Mouse (Mus musculus) forebrain, embryonic 12.5 days (tissue): ENCODE results near the gene Gm10643. TPM values are rescaled to one million over a fixed set of nuclear protein-coding genes. Genes with fewer than 3 reads are reported as not detected.

ENCODE experiments used
- ATAC-seq: fragments of 200-750 bp; cut with Nextera tagmentation; 2 replicates; pipeline ENCODE4 v1.8.0; 2017; ENCODE audit warnings: moderate TSS enrichment; ENCODE audit not compliant: low FRiP score
- H3K27ac ChIP-seq: fragments of 300-500 bp; sonication (generic); 2 replicates; pipeline ENCODE4 v1.5.1; 2016; ENCODE audit warnings: mild to moderate bottlenecking
- H3K27me3 ChIP-seq: fragments of 300-500 bp; sonication (generic); 2 replicates; pipeline ENCODE4 v1.6.1; 2016; ENCODE audit warnings: mild to moderate bottlenecking
- H3K36me3 ChIP-seq: fragments of 300-500 bp; sonication (generic); replicated peaks from 2 replicates; pipeline ENCODE4 v1.6.1; 2016; ENCODE audit warnings: mild to moderate bottlenecking
- H3K4me1 ChIP-seq: fragments of 300-500 bp; sonication (generic); 2 replicates; pipeline ENCODE4 v1.6.1; 2016
- H3K4me2 ChIP-seq: fragments of 300-500 bp; sonication (generic); 2 replicates; pipeline ENCODE4 v1.6.1; 2016; ENCODE audit warnings: mild to moderate bottlenecking, moderate library complexity
- H3K4me3 ChIP-seq: fragments of 300-500 bp; sonication (generic); replicated peaks from 2 replicates; pipeline ENCODE4 v1.5.1; 2016; ENCODE audit warnings: mild to moderate bottlenecking
- H3K9ac ChIP-seq: fragments of 300-500 bp; sonication (generic); 2 replicates; pipeline ENCODE4 v1.6.1; 2016; ENCODE audit warnings: mild to moderate bottlenecking
- H3K9me3 ChIP-seq: fragments of 300-500 bp; sonication (generic); 2 replicates; pipeline ENCODE4 v1.6.1; 2016
- WGBS: fragments of 180-500 bp; shearing (Covaris S2); methylation state at CpG from one replicate; pipeline ENCODE4 v1.1.7; 2016; 5-methylcytosine and 5-hydroxymethylcytosine counted together
- polyA plus RNA-seq: library from polyadenylated mRNA; unstranded; fragments of >200 nt; fragmentation: Nextera tagmentation; extraction: Ambion mirVana; gene quantifications from 2 replicates; pipeline ENCODE4 v1.2.1, GENCODE M21; 2016

The Gm10643 gene
- polyA plus RNA-seq, 1 experiment from 2014 or later: 2.4 TPM

DNA sequence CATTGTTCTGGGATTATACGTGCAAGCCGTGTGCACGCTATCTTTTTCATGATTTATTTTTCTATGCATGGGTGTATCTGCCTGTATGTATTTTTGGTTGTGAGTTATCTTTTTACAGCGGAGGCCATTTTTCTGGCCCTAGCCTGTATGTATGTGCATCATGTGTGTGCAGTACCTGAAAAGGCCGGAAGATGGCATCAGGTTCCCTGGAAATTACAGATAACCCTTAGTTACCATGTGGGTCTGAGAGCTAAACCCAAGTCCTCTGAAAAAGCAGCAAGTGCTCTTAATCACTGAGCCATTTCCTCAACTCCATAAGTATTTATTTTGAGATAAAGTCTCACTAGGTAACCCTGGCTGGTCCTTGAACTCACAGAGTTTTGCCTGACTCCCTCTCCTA, 11.7 kb downstream of the Gm10643 start:
- no peaks in the 10 kb centered on the region for H3K36me3 ChIP-seq
- H3K4me3 ChIP-seq: no peak overlapping the region
- 96% methylated on average over 5 of the region's 5 CpGs for WGBS
- no peak overlapping the region for H3K4me2 ChIP-seq
- no peak overlapping the region for H3K27ac ChIP-seq
- H3K4me1 ChIP-seq: no peaks in the 10 kb centered on the region
- H3K9ac ChIP-seq: no peak overlapping the region
- peaks cover 16% of the 10 kb centered on the region; the same call in 1 of the 2 replicates for H3K27me3 ChIP-seq
- 0 out of 2 replicates have a peak, but pooled peaks cover 4% of the 10 kb centered on the region for H3K9me3 ChIP-seq
- ATAC-seq: no peak

DNA sequence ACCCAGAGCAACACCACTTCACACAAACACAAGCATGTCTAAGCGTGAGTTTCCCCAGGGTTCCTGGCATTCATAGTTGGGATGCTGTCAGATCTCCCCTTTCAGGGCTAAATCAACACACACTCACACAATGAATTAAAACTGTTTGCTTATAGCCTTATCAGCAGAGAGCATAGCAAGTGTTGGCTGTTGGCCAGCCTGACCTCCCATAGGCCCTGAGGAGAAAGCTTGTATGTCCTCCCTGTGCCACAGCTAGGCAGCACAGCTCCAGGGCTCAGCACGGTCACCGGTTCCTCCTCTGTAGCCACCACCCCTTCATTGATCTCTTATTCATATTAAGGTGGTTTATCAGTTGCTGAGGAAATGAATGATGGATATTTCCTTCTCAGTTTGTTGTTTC, 12.2 kb downstream of the Gm10643 start:
- 82% methylated on average over 3 of the region's 3 CpGs for WGBS
- peaks cover 18% of the 10 kb centered on the region; the same call in 1 of the 2 replicates for H3K27me3 ChIP-seq
- H3K4me3 ChIP-seq: no peak overlapping the region
- H3K4me2 ChIP-seq: no peak overlapping the region
- H3K4me1 ChIP-seq: no peaks in the 10 kb centered on the region
- no peak for ATAC-seq
- H3K27ac ChIP-seq: no peak overlapping the region
- H3K9ac ChIP-seq: no peak overlapping the region
- 0 out of 2 replicates have a peak, but pooled peaks cover 4% of the 10 kb centered on the region for H3K9me3 ChIP-seq
- H3K36me3 ChIP-seq: no peaks in the 10 kb centered on the region

DNA sequence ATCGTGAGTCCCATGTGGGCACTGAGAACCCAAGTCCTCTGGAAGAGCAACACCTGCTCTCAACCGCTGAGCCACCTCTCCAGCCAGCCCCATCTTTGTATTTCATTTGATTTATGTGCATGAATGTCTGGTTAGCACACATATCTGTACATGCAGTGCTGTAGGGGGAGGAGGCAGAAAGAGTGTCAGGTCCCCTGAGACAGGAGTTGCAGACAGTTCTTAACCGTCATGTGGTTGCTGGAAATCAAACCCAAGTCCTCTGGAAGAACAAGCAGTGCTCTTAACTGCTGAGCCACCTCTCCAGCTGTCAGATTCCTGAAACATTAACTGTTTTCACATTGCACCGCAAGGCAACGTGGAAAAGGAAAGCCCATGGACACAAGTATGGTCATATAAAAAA, 16.8 kb downstream of the Gm10643 start:
- peaks cover 10% of the 10 kb centered on the region for H3K4me1 ChIP-seq
- H3K4me2 ChIP-seq: no peak overlapping the region
- H3K36me3 ChIP-seq: no peaks in the 10 kb centered on the region
- H3K9ac ChIP-seq: no peak overlapping the region
- H3K27ac ChIP-seq: no peak overlapping the region
- 79% methylated on average over 5 of the region's 5 CpGs for whole genome bisulfite sequencing
- H3K4me3 ChIP-seq: no peak overlapping the region
- H3K9me3 ChIP-seq: no peaks in the 10 kb centered on the region
- peaks cover 56% of the 10 kb centered on the region for H3K27me3 ChIP-seq
- ATAC-seq: no peak

DNA sequence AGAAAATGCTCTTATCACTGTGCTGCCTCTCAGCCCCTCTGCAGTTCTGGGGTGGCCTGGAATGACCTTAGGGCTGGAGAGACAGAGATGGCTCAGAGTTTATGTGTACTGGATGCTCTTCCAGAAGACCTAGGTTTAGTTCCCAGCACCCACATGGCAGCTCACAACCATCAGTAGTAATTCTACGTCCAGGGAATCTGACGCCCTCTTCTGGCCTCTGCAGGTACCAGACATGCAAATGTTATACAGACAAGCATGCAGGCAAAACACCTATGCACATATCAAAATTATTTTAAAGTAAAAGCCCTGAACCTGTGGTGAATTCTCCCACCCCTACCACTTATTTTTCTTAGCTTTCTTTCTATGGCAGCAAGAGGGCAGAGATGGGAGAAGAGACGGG, 18.4 kb downstream of the Gm10643 start:
- no peak for ATAC-seq
- WGBS: 92% methylated on average over 3 of the region's 3 CpGs

DNA sequence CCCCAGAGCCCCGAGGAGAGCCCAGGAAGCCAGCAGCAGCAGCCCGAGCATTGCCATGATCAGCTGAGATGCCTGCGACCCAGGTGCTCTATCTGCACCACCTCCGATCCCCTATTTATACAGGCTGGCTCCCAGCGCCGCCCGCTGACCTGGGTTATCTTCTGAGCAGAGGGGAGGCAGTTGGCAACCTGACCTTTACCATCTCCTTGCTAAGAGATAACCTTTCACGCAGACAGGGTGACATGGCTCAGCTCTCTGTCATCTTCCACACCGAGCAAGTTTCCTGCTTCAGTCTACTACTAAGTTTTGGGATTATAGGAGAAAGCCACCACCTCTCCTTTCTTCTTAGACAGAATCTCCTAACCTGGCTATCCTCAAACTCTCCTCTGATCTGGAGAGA, 20.0 kb downstream of the Gm10643 start, which contains the start of gene Rln3:
Gene Rln3 (minus strand): TSS at position 101 of the 400 bp plus-strand sequence.
- Histone ChIP-seq H3K27ac (no peak within 1 kb of the TSS), H3K36me3 (no peaks in the 10 kb centered on the region), H3K9me3 (no peaks in the 10 kb centered on the region), H3K27me3 (peaks cover 81% of the 10 kb centered on the region), H3K4me2 (peak within 1 kb of the TSS; percentile 17), H3K4me1 (peaks cover 23% of the 10 kb centered on the region), H3K4me3 (no peak within 1 kb of the TSS), H3K9ac (no peak within 1 kb of the TSS; the same call in 1 of the 2 replicates)
- no peak for ATAC-seq
- 4% methylated on average over 9 of the region's 9 CpGs for WGBS

More for the DNA sequence above, 18.4 kb downstream of the Gm10643 start:
- no peaks in the 10 kb centered on the region for H3K9me3 ChIP-seq
- H3K36me3 ChIP-seq: no peaks in the 10 kb centered on the region
- no peak overlapping the region for H3K4me3 ChIP-seq
- peaks cover 23% of the 10 kb centered on the region for H3K4me1 ChIP-seq
- H3K4me2 ChIP-seq: no peak overlapping the region
- H3K27ac ChIP-seq: no peak overlapping the region
- H3K9ac ChIP-seq: no peak overlapping the region
- peaks cover 73% of the 10 kb centered on the region for H3K27me3 ChIP-seq

DNA sequence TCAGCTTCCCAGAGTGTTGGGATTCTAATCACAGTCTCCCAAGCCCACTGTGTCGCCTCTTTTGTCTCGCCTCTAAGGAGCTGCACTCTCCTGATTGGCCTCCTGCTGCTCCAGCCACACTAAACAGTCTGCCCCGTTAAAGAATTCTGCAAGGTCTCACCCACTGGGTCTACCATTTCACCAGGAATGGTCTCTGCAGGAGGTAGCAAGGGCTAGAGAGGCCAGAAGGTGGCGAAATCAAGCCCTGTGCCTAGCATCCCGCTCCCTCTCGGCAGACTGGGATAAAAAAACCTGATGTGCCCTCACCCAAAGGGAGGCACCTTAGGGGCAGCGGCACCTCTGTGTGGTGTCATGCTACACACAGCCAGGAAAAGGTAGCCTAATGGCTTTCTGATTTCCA, 20.8 kb downstream of the Gm10643 start:
- H3K4me1 ChIP-seq: peaks cover 23% of the 10 kb centered on the region
- H3K9me3 ChIP-seq: no peaks in the 10 kb centered on the region
- ATAC-seq: no peak
- peaks cover 82% of the 10 kb centered on the region for H3K27me3 ChIP-seq
- H3K4me3 ChIP-seq: no peak overlapping the region
- 5% methylated on average over 7 of the region's 7 CpGs for WGBS
- H3K27ac ChIP-seq: no peak overlapping the region
- 0 out of 2 replicates have a peak overlapping the region, but pooled peaks have one; percentile 17 for H3K4me2 ChIP-seq
- H3K9ac ChIP-seq: no peak overlapping the region
- H3K36me3 ChIP-seq: no peaks in the 10 kb centered on the region

DNA sequence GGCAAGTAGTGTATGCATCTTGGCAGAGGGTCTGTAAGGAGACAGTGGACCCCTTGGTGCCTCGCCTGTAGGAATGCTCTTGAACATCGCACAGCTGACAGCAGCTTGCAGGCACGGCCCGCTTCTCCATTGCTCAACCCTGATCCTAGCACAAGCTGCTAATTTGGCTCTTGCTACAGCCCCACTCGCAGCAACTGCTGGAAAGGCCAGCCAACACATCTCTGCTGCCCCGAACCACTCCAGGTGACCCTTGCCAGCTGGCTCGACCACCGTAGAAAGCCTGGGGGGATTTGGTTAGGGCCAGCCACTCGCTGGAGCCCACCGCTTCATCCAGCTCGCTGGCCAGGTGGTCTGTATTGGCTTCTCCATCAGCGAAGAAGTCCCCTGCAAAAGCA, 22.0 kb downstream of the Gm10643 start:
- no peak for ATAC-seq
- Histone ChIP-seq H3K27ac (no peak overlapping the region), H3K4me3 (peak overlapping the region; percentile 37; the same call in 1 of the 2 replicates), H3K4me2 (peak overlapping the region; percentile 62; the same call in 1 of the 2 replicates), H3K9me3 (no peaks in the 10 kb centered on the region), H3K4me1 (peaks cover 23% of the 10 kb centered on the region), H3K9ac (no peak overlapping the region), H3K36me3 (no peaks in the 10 kb centered on the region), H3K27me3 (peaks cover 86% of the 10 kb centered on the region)
- 45% methylated on average over 12 of the region's 12 CpGs for WGBS

DNA sequence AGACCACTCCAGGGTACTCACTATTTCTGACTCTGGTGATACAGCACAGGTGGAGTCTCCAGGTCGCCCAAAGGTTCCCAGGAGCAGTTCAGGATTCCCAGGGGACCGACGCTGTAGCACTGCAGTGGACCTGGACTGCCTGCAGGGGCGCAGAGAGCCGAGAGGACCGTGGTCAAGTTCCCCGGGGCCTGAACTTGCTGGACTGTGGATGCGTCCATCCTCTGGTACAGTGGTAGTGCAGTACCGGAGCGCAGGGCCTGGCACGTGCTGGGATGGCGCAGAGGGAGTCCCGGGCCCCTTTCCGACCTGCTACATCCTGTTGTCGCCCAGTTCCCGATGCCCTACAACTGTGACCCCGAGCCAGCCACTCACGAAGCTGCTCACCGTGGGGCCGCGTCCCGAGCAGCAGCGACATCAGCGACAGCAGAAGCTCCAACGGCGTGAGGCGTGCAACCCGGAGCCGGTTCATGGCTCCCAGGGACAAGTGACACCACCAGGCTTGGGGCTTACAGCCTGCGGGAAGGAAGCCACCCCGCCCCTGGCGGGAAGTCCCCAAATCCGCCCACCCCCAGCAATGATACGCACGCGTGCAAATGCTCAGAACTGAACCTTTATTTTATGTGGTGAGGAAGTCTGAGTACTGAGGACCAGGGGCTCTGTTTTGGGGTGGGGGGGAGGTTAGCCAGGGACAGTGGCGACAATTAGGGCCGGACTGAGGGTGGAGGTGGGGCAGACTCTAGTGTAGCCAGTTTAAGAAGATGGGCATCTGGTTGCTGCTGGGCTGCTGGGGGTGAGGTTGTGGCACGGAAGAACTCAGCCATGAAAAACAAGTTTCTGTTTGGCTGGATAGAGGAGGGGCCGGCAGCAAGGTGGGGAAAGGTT, 22.6 kb downstream of the Gm10643 start, which contains the start of gene Il27ra:
Gene Il27ra (minus strand): TSS at position 524 of the 882 bp plus-strand sequence.
- H3K4me2 ChIP-seq: peak within 1 kb of the TSS; percentile 62
- H3K4me1 ChIP-seq: peaks cover 23% of the 10 kb centered on the region
- H3K9me3 ChIP-seq: no peaks in the 10 kb centered on the region
- WGBS: 5% methylated on average over 40 of the region's 40 CpGs
- 0 out of 2 replicates have a peak within 1 kb of the TSS, but pooled peaks have one; percentile 3 for H3K9ac ChIP-seq
- H3K4me3 ChIP-seq: peak within 1 kb of the TSS; percentile 37
- H3K27me3 ChIP-seq: peaks cover 86% of the 10 kb centered on the region
- H3K36me3 ChIP-seq: no peaks in the 10 kb centered on the region
- ATAC-seq: peak; percentile 69
- no peak within 1 kb of the TSS for H3K27ac ChIP-seq

DNA sequence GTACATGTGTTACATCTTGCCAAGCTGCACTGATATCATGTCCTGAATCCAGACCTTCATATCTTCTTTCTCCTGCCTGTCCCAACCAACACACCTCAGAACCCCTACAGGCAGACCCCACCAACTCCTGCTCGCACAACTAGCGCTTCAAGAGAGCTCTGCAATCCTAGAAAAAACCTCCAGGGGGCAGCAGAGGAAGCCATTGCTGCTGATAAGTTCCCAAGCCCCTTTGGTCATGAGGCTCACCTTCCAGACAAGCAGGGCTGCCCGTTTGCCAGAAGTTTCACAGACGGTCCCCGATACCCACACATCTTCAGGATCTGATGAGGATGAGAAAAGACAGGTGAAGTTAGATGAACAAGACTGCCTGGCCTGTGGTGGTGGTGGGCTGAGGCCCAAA, 25.9 kb downstream of the Gm10643 start:
- ATAC-seq: no peak
- Histone ChIP-seq H3K9me3 (no peaks in the 10 kb centered on the region), H3K27ac (no peak overlapping the region), H3K27me3 (peaks cover 79% of the 10 kb centered on the region), H3K36me3 (no peaks in the 10 kb centered on the region), H3K9ac (no peak overlapping the region), H3K4me2 (no peak overlapping the region), H3K4me3 (no peak overlapping the region), H3K4me1 (peaks cover 15% of the 10 kb centered on the region)
- 9% methylated on average over 5 of the region's 5 CpGs for WGBS

DNA sequence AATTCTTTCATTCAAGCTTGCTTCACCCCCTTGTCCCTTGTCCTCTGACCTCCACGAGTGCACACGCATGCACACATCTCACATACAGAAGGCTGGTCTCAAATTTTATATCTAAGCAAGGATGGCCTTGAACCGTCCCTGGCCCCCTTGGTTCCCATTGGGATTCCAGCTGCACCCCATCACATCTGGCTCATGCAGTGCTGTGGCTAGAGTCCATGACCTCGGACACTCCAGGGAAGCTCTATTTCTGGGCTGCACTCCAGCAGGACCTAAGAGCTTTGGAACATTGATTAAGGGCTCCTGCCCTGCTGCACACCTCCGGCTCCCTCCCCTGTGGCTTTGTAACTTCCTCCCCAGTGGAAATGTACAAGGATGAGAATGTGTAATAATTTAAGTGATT, 26.9 kb downstream of the Gm10643 start:
- ATAC-seq: no peak
- H3K4me3 ChIP-seq: no peak overlapping the region
- no peak overlapping the region for H3K4me2 ChIP-seq
- H3K4me1 ChIP-seq: peaks cover 11% of the 10 kb centered on the region
- 82% methylated on average over 5 of the region's 5 CpGs for WGBS
- peaks cover 72% of the 10 kb centered on the region for H3K27me3 ChIP-seq
- no peak overlapping the region for H3K9ac ChIP-seq
- H3K27ac ChIP-seq: no peak overlapping the region
- H3K36me3 ChIP-seq: no peaks in the 10 kb centered on the region
- no peaks in the 10 kb centered on the region for H3K9me3 ChIP-seq

DNA sequence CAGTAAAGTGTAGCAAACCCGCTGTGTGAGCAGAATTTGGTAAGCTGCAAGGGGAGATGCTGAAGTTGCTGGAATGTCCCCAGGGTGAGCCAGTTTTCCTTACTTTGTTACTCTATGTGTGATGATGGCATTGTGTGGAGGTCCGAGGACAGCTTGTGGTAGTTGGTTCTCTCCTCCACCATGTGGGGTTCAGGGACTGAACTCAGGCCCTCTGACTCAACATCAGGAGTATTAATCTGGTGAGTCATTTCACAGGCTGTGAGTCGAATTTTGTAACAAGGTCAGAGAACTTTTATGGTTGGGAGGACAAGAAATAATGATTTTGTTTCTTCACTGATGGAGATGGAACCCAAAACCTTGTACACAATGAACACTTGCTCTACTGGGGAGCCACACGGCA, 32.2 kb downstream of the Gm10643 start:
- H3K4me2 ChIP-seq: no peak overlapping the region
- 83% methylated on average over 4 of the region's 4 CpGs for WGBS
- H3K4me3 ChIP-seq: no peak overlapping the region
- no peaks in the 10 kb centered on the region for H3K36me3 ChIP-seq
- no peak overlapping the region for H3K9ac ChIP-seq
- H3K27me3 ChIP-seq: peaks cover 40% of the 10 kb centered on the region
- no peak overlapping the region for H3K27ac ChIP-seq
- no peaks in the 10 kb centered on the region for H3K9me3 ChIP-seq
- no peaks in the 10 kb centered on the region for H3K4me1 ChIP-seq
- no peak for ATAC-seq

DNA sequence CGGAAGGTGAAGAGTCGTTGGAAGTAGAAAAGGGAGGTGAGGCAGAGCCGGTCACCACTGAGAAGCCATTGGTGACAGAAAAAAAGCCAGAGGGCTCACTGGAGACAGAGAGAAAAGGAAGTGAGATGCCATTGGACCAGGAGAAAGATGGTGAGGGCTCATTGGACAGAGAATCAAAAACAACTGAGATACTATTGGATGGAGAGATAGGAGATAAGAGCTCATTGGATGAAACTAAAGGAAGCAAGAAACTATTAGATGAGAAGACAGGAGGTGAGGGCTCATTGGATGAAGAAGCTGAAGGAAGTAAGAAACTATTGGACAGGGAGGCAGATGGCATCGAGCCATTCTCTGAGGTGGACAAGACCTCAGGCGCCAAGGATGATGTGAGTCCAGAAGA, 35.7 kb downstream of the Gm10643 start:
- H3K4me2 ChIP-seq: no peak overlapping the region
- peaks cover 52% of the 10 kb centered on the region for H3K27me3 ChIP-seq
- no peak overlapping the region for H3K4me3 ChIP-seq
- no peak overlapping the region for H3K9ac ChIP-seq
- 85% methylated on average over 5 of the region's 5 CpGs for WGBS
- H3K27ac ChIP-seq: no peak overlapping the region
- peaks cover 12% of the 10 kb centered on the region; the same call in 1 of the 2 replicates for H3K4me1 ChIP-seq
- no peaks in the 10 kb centered on the region for H3K36me3 ChIP-seq
- no peak for ATAC-seq
- no peaks in the 10 kb centered on the region for H3K9me3 ChIP-seq
